Mouse (Mus musculus) bone marrow macrophage, adult 2 months (primary cell): ENCODE measurements at regions not wholly inside any gene's neighbourhood (a gene's known extent, or its start where the extent isn't known, plus 50 kb on each side); places are given as distances from the start of the nearest gene placed in this dataset.

Source experiments
- CTCF ChIP-seq: IDR thresholded peaks from 2 replicates; pipeline ENCODE4 v1.5.1; 2012; ENCODE audit warnings: low read depth, mild to moderate bottlenecking, low read length, moderate library complexity
- POLR2A ChIP-seq: IDR thresholded peaks from 2 replicates; pipeline ENCODE4 v1.6.1; 2012; ENCODE audit warnings: mild to moderate bottlenecking, low read depth, low read length, borderline replicate concordance

- TF ChIP-seq POLR2A (no peak), CTCF (no peak)
Observed at GRCm38 (mm10) chr15:63377258-63377657, 467.7 kb downstream of the Gsdmc2 start.
